Comparison of ENCODE assay signal across 17 mouse cellular contexts in the genomic region with DNA sequence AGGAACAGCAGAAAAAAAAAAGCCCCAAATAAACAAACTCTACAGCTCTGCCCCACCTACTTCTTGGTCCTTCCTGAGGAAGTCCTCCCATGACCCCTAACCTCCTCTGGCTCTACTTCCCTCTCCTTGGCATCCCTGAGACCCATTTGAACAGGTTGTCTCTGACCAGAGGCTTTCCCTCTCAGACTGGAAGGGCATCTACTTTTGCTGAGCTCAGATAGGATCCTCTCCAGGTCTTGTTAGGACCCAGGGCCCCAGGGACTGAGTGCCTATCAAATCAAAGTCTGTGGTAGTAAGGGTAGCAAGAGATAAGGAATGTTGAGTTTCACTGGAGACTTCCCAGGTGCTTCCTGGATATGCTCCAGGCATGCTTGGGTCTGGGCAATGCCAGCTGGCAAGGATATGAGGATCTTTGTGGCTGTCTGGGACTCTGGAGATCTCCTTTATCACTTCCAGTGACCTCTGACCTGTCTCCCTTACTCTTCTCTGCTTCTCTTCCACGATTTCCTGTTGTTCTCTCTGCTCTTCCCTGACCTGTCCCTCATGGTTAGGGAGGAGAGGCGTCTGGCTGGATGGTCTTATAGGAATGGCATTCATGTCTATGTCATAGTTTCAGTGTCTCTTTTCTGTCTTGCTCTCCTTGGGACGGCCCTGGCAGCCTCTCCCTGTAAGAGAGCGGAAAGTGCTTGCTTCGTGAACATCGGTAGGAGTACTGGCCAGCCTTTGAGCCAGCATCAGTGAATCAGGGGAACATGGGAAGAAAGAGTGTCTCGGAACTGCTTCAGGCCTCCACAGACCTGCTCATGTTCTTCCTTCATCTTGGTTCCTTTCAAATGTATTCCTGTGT. TPM values are rescaled to one million over a fixed set of nuclear protein-coding genes. Genes with fewer than 3 reads are reported as not detected.
DNase-seq lines count a peak whose midpoint lies in the region; ATAC-seq and TF ChIP-seq lines count a peak whose summit lies in the region.
"Had no signal": no experiment of that assay in that cellular context is flagged by ENCODE, and none has a peak within 500 bp of the region (broad histone marks: within the 10 kb centered on the region; RNA-seq: fewer than 3 reads in every experiment).

No protein-coding gene starts in this region.

- no peak for TF ChIP-seq POLR2A in kidney, adult 2 months (IDR thresholded peaks at IDR 0.05; ENCODE audit: low read depth, low read length)

- TF ChIP-seq CTCF in kidney, adult 2 months (conservative IDR thresholded peaks at IDR 0.05; ENCODE audit: insufficient read depth, insufficient read length, low read depth, low read length) = no peak

- H3K9ac ChIP-seq in embryonic facial prominence, embryonic 15.5 days = no peak overlapping the region
- H3K9ac ChIP-seq in hindbrain, embryonic 14.5 days = no peak overlapping the region
- H3K9ac ChIP-seq: liver, embryonic 12.5 days; midbrain, embryonic 12.5 days; neural tube, embryonic 13.5 days; stomach, embryonic 15.5 days had no signal

- H3K27ac ChIP-seq in embryonic facial prominence, embryonic 15.5 days (replicated peaks) = peak overlapping the region; percentile 48; the same call in 1 of the 2 replicates
- no peak overlapping the region for H3K27ac ChIP-seq in embryonic facial prominence, embryonic 10.5 days (replicated peaks)
- peak overlapping the region; percentile 43 for H3K27ac ChIP-seq in kidney, adult 2 months (ENCODE audit: insufficient read depth, low read depth, low read length)
- no peak overlapping the region for H3K27ac ChIP-seq in hindbrain, embryonic 14.5 days
- H3K27ac ChIP-seq: liver, embryonic 12.5 days; midbrain, embryonic 12.5 days; neural tube, embryonic 13.5 days; stomach, embryonic 15.5 days had no signal

- H3K27me3 ChIP-seq in embryonic facial prominence, embryonic 15.5 days = no peaks in the 10 kb centered on the region
- peaks cover 20% of the 10 kb centered on the region; the same call in 1 of the 2 replicates for H3K27me3 ChIP-seq in embryonic facial prominence, embryonic 10.5 days (replicated peaks; ENCODE audit: low read depth, poor library complexity, severe bottlenecking)
- no peaks in the 10 kb centered on the region for H3K27me3 ChIP-seq in kidney, adult 2 months (replicated peaks; ENCODE audit: control insufficient read depth, insufficient read depth, low read length)
- no peaks in the 10 kb centered on the region for H3K27me3 ChIP-seq in hindbrain, embryonic 14.5 days (ENCODE audit: control insufficient read depth, insufficient read depth, low read length)
- H3K27me3 ChIP-seq: stomach, embryonic 15.5 days had no signal

- H3K9me3 ChIP-seq in embryonic facial prominence, embryonic 15.5 days (replicated peaks) = no peaks in the 10 kb centered on the region
- no peaks in the 10 kb centered on the region for H3K9me3 ChIP-seq in embryonic facial prominence, embryonic 10.5 days
- no peaks in the 10 kb centered on the region for H3K9me3 ChIP-seq in hindbrain, embryonic 14.5 days (ENCODE audit: control insufficient read depth, low read length)
- H3K9me3 ChIP-seq: liver, embryonic 12.5 days; midbrain, embryonic 12.5 days; neural tube, embryonic 13.5 days; stomach, embryonic 15.5 days had no signal

- DNase-seq in embryonic facial prominence, embryonic 10.5 days (ENCODE audit: low spot score) = no peak
- peak; percentile 81 for DNase-seq in kidney, adult 2 months
- no peak for DNase-seq in kidney, postnatal 10 days
- DNase-seq in kidney, postnatal 25 days = peak; percentile 54 to 64
- no peak for DNase-seq in hindbrain, embryonic 14.5 days (ENCODE audit: low spot score)
- no peak for DNase-seq in B cell, adult 2 months
- DNase-seq: cerebellum, adult 11 months; embryo, embryonic 11 days; right cerebral cortex, postnatal 14 days had no signal

- H3K4me3 ChIP-seq in embryonic facial prominence, embryonic 15.5 days (replicated peaks) = no peak overlapping the region
- H3K4me3 ChIP-seq in embryonic facial prominence, embryonic 10.5 days = no peak overlapping the region
- H3K4me3 ChIP-seq in kidney, adult 2 months (ENCODE audit: insufficient read depth, low read depth, low read length) = no peak overlapping the region
- no peak overlapping the region for H3K4me3 ChIP-seq in hindbrain, embryonic 14.5 days (replicated peaks; ENCODE audit: low read length)
- H3K4me3 ChIP-seq: liver, embryonic 12.5 days; midbrain, embryonic 12.5 days; neural tube, embryonic 13.5 days; stomach, embryonic 15.5 days had no signal

- 58% methylated on average over 7 of the region's 7 CpGs for WGBS in embryonic facial prominence, embryonic 15.5 days
- 66% methylated on average over 7 of the region's 7 CpGs for WGBS in embryonic facial prominence, embryonic 10.5 days
- 60% methylated on average over 7 of the region's 7 CpGs for WGBS in kidney, adult 2 months
- WGBS in hindbrain, embryonic 14.5 days = 74% methylated on average over 7 of the region's 7 CpGs

- no peak for ATAC-seq in embryonic facial prominence, embryonic 15.5 days (ENCODE audit: insufficient number of reproducible peaks, low FRiP score, low TSS enrichment, low read depth)
- 0 out of 2 replicates have a peak, but pooled peaks have one; percentile 3 for ATAC-seq in monocyte, adult 5-6 weeks (replicated peaks; ENCODE audit: insufficient number of reproducible peaks, low FRiP score, low TSS enrichment, poor library complexity, severe bottlenecking)
- no peak for ATAC-seq in hindbrain, embryonic 14.5 days (ENCODE audit: low FRiP score)
- ATAC-seq: liver, embryonic 12.5 days had no signal

- H3K4me1 ChIP-seq in embryonic facial prominence, embryonic 15.5 days = peaks cover 63% of the 10 kb centered on the region
- H3K4me1 ChIP-seq in embryonic facial prominence, embryonic 10.5 days = peaks cover 41% of the 10 kb centered on the region
- H3K4me1 ChIP-seq in kidney, adult 2 months (ENCODE audit: control insufficient read depth, insufficient read depth, low read length) = peaks cover 29% of the 10 kb centered on the region
- no peaks in the 10 kb centered on the region for H3K4me1 ChIP-seq in hindbrain, embryonic 14.5 days (replicated peaks; ENCODE audit: control insufficient read depth, insufficient read depth, low read length)

- no peak overlapping the region for H3K4me2 ChIP-seq in embryonic facial prominence, embryonic 15.5 days (replicated peaks)
- no peak overlapping the region for H3K4me2 ChIP-seq in hindbrain, embryonic 14.5 days (replicated peaks)
- H3K4me2 ChIP-seq: liver, embryonic 12.5 days; midbrain, embryonic 12.5 days; neural tube, embryonic 13.5 days; stomach, embryonic 15.5 days had no signal

- H3K36me3 ChIP-seq in embryonic facial prominence, embryonic 15.5 days = no peaks in the 10 kb centered on the region
- H3K36me3 ChIP-seq in embryonic facial prominence, embryonic 10.5 days (replicated peaks) = no peaks in the 10 kb centered on the region
- no peaks in the 10 kb centered on the region for H3K36me3 ChIP-seq in kidney, adult 2 months (ENCODE audit: control insufficient read depth, insufficient read depth, low read length)
- no peaks in the 10 kb centered on the region for H3K36me3 ChIP-seq in hindbrain, embryonic 14.5 days (replicated peaks; ENCODE audit: control insufficient read depth, insufficient read depth)
- H3K36me3 ChIP-seq: liver, embryonic 12.5 days; midbrain, embryonic 12.5 days; neural tube, embryonic 13.5 days; stomach, embryonic 15.5 days had no signal

RNA-seq across cellular contexts. Expression of gene Krt80, which starts 2.4 kb away (rescaled TPM):
- 26.9 and 33.5 TPM in 2 replicates for polyA plus RNA-seq in embryonic facial prominence, embryonic 15.5 days (2015; fragmentation: Nextera tagmentation; extraction: Ambion mirVana)
- polyA plus RNA-seq in embryonic facial prominence, embryonic 10.5 days (2016; fragmentation: Nextera tagmentation; extraction: Ambion mirVana) = 0.04 and 0.16 TPM in 2 replicates
- 14.2 and 14.7 TPM in 2 replicates for polyA plus RNA-seq in kidney, adult 2 months (2012; rRNA removed)
- 124 to 181 TPM (median 163 TPM) in 3 replicates for total RNA-seq in monocyte, adult 5-6 weeks (2017)
- polyA plus RNA-seq in hindbrain, embryonic 14.5 days (2014; fragmentation: Nextera tagmentation; extraction: Ambion mirVana) = 0.11 TPM in 1 of 2 replicates, not detected in the other
- total RNA-seq: MEL had no signal

RNA-seq across cellular contexts. Expression of gene Krt7, which starts 38.5 kb away (rescaled TPM):
- 86.5 and 93.4 TPM in 2 replicates for polyA plus RNA-seq in embryonic facial prominence, embryonic 15.5 days (2015; fragmentation: Nextera tagmentation; extraction: Ambion mirVana)
- 16.2 and 17.4 TPM in 2 replicates for polyA plus RNA-seq in embryonic facial prominence, embryonic 10.5 days (2016; fragmentation: Nextera tagmentation; extraction: Ambion mirVana)
- 50.9 and 57.3 TPM in 2 replicates for polyA plus RNA-seq in kidney, adult 2 months (2012; rRNA removed)
- total RNA-seq in monocyte, adult 5-6 weeks (2017) = 3.0 to 8.2 TPM (median 4.9 TPM) in 3 replicates
- polyA plus RNA-seq in hindbrain, embryonic 14.5 days (2014; fragmentation: Nextera tagmentation; extraction: Ambion mirVana) = 1.5 and 1.8 TPM in 2 replicates
- total RNA-seq: left cerebral cortex, adult 18-20 months had no signal

Comparison
In these comparisons a context has a peak if more than half of its experiments do, and no peak if none do; other contexts are left out.
1. H3K27ac ChIP-seq: peak in embryonic facial prominence, embryonic 15.5 days (single experiment) and kidney, adult 2 months (single experiment); none in embryonic facial prominence, embryonic 10.5 days (single experiment) and hindbrain, embryonic 14.5 days (single experiment).
2. DNase-seq: peak in kidney, adult 2 months (single experiment) and kidney, postnatal 25 days (2 of 2); none in embryonic facial prominence, embryonic 10.5 days (single experiment), kidney, postnatal 10 days (single experiment), hindbrain, embryonic 14.5 days (single experiment) and B cell, adult 2 months (0 of 2).
3. RNA of gene Krt80, which starts 2.4 kb away (polyA plus RNA-seq): 26.9 to 33.5 TPM in embryonic facial prominence, embryonic 15.5 days and 14.2 to 14.7 TPM in kidney, adult 2 months; 0.04 to 0.16 TPM in embryonic facial prominence, embryonic 10.5 days and 0.11 TPM in hindbrain, embryonic 14.5 days; every median in the first group is over 10 times any median in the second.